ENCODE assay signal across 1 mouse cellular context in the genomic region with DNA sequence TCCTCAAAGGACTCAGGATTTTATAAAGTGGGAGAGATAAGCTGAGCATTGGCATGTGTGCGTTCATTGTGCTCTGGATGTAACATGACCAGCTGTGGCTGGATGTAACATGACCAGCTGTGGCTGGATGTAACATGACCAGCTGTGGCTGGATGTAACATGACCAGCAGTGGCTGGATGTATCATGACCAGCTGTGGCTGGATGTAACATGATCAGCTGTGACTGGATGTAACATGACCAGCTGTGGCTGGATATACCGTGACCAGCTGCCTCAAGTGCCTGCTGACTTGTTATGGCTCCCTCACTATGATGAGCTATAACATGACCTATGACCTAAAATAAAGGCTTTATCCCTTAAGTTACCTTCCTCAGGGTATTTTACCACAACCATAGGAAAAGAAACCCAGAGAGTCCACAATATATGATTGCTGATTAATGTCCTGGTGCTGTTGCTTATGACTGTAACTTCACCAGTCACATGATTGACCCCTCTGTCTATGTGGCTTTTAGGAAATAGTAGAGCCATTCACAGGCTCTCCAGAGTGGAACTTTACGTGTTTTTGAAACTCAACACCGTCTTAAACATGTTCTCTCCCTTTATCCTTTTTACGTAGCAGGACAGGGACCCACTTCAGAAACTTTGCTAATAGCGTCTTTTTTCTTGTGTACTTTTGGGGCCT.
TF ChIP-seq lines count a peak whose summit lies in the region.

No protein-coding gene starts in this region.

TF ChIP-seq in C2C12, 6 proteins besides CTCF, POLR2A, EP300 and RAD21 (continued from another document):
- no peak for TF ChIP-seq MYOG (IDR thresholded peaks at IDR 0.05; ENCODE audit: control insufficient read depth, extremely low read depth, insufficient read length)
